Mouse (Mus musculus) thymus, postnatal 36 days (tissue): ENCODE results near the gene Ppfia4.

Source experiments
- DNase-seq, 2 experiments: peaks; one replicate each; pipeline ENCODE4 v3.0.0; 2022; ENCODE audit warnings: mixed read lengths in 2 of 2

The Ppfia4 gene

DNA sequence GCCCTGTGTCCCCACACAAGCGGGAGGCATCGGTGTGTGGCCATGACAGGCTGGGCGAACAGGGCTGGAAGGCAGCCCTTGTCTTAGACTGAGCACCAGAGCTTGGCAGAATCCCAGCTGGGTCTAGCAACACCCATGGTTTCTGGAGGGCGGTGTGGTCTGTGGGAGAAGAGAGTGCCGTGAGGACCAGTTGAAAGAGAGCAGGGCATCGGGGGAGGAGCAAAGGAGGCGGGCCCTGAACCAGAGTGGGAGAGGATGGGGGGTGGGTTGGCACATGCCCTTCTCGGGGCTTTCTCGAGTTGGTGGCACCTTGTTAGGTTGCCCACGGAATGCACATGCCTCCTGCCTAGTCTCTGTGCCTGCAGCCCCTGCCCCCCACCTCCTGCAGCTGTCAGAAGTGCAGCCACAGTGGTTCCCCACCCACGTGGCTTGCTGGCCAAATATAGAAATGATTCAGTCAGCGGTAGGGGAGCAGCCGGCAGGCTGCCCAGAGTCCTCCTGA lies at the start of gene Ppfia4:
Ppfia4 (minus strand) TSS at position 159 of the 502 bp plus-strand sequence.
- peak; percentile 32 to 58 for DNase-seq

GRCm38 (mm10) chr1:134381795-134382625 lies 49.3 kb upstream of the Ppfia4 start:
- no peak for DNase-seq

GRCm38 (mm10) chr1:134381051-134381450 lies 48.3 kb upstream of the Ppfia4 start:
- DNase-seq, result no peak

GRCm38 (mm10) chr1:134374124-134374523 lies 41.4 kb upstream of the Ppfia4 start:
- DNase-seq, result no peak

GRCm38 (mm10) chr1:134368777-134369337 lies 36.1 kb upstream of the Ppfia4 start:
- DNase-seq, result peak; percentile 31 to 50

DNA sequence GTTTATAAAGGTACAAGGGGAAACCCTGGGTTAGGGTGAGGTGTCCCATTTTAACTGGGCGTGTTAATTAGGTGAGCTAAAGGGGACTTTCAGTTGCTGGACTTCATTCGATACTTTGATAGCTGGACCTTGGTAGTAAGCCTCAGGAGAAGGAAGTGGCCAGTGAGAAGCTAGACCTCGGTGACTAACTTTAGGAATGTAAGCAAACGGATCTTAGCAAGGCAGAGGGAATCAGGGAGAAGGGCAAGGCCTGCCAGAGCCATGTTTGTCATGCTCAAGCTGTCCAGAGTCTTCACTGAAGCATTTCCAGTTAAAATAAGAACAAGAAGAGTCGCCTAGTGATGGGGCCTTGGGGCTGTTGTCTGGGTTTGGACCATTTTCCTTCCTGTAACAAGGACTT lies 32.8 kb upstream of the Ppfia4 start:
- no peak for DNase-seq

- no peak for DNase-seq
Measured at GRCm38 (mm10) chr1:134363194-134363593, 30.5 kb upstream of the Ppfia4 start.

DNA sequence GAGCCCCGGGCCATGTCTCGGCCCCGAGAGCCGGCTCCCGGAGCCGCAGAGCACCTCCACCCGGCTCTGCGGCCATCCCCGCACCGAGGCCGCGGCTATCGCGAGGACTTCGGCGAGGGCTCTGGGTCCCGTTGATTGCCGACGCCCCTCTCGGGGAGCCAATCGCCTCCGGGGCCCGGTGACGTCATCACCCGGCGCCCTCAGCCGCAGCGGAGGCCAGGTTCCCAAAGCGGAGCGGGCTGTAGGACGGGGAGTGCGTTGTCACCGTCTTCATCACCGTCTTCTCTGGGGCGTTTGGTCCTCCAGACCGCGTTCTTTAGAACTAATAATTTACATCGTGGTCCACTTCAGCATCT lies 29.1 kb upstream of the Ppfia4 start, which contains the start of gene Tmem183a:
Tmem183a (minus strand) TSS at position 123 of the 356 bp plus-strand sequence.
- peak; percentile 94 to 96 for DNase-seq

DNA sequence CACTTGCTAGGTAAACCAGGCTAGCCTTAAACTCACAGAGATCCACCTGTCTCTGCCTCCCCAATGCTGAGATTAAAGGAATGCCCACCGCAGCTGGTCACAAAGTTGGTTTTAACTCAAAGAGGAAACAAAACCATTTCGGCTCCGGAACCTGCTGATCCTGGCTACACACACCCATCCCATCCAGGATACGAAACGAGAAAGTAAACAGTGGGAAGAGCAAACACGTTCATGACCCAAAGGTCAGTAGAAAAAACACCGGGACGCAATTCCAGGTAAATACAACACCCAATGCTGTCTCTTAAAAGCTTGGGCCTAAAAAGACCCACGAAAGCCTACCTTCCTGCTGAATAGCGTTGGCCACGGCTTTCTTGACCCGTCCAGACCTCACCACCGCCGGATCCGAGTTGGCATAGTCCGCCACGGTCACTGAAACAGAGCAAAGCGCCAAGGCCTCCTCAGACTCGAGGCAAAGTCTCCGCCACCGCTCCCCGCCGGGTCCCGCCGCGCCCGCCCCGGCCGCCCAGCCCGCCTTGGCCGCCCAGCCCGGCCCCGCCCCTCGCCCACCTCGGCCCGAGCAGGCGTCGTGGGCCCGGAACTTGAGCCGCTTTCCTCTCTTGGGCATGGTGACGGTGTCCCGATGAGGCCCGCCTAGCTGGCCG lies 28.6 kb upstream of the Ppfia4 start:
- DNase-seq, result no peak

DNA sequence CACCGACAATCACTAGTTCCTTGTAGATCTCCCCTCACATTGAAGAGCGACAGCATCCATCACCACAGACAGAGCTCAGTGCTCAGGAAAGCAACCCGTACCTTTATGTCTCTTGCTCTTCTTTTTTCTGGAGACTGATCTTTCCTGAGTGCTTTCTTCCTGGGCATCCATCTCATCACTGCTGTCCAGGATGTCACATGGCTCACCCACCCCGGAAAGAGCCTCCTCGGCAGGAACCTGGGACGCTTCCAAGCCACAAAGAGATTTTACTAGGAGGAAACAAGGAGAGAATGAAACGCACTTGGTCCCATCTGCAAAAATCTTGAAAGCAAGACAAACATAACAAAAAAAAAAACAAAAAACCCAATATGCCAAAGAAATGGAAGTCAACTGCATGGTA lies 27.9 kb upstream of the Ppfia4 start:
- DNase-seq, result no peak

GRCm38 (mm10) chr1:134357461-134357860 lies 24.7 kb upstream of the Ppfia4 start:
- DNase-seq, result no peak

GRCm38 (mm10) chr1:134353326-134353725 lies 20.6 kb upstream of the Ppfia4 start:
- no peak for DNase-seq

DNA sequence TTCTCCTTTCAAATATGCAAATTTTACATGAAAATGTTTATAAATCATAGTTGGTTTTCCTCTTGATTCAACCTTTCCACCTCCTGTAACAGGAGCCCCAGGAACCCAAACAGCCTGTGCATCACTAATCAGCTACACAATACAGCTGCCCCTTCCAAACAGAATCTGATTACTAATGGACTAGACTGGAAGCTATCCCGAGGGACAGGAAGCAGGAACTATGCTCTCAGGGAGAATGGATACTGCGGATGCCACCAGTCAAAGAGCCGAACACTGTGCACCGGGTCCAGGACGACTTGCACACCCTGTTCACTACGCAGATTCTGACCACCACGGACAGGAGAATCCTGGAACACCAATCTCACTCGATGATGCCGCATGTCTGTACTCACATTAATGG lies 15.1 kb upstream of the Ppfia4 start:
- no peak for DNase-seq

DNA sequence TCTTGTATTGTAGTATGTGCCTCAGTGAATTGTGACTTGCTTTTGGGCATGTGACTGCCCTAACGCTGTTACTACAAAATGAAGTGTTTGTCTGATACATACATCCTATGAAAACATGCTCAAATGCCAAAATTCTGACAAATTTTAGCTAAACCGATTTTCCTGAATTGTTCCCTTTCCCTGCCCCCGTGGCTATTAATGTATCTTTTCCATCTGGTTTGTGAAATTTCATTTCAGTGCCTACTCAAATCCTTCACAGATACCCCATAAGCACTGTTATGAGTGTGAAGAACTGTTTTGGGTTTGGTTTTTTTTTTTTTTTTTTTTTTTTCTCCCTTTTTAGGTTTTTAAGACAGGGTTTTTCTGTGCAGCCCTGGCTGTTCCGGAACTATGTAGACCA lies 12.3 kb upstream of the Ppfia4 start:
- no peak for DNase-seq

DNA sequence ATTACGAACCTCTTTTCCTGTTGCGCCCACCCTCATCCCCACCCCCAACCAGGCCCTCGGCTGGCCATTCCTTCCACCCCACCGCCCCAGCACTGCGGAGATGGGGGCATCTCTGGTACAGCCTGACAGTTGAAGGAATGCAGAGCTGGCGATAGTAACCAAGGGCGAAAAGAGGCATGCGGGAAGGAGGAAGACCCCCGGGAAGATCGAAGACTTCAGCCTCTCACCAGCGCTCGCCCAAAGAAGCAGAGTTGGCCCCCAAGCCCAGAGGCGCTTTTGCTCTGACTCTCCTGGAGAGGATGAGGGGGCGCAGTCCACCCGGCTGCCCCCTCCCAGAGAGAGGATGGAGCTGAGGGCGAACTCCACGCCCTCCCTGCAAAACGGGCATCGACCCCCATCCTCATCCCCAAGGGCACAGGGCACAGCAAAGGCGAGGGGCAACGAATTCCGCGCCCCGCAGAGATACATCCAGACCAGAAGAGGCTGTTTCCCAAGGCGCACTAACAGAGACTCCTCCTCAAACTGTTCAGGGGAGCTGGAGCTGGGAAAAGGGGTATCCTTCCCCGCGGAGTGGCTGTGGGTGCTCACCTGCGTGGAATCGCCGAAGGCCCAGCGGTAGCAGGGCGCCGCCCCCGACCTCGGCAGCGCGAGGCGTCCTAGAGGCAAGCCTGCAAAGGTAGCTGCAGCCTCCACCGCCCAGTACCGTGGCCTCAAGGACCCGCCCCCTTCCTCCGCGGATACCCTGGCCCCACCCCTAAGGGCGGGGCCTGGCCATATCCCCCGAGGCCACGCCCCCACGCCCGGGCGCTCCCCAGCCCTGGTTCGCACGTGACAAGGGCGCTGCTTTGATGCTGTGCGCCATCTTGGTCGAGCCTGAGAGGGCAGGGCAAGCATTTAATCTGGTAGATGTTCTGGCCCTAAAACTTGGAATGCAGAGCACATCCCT lies 11.6 kb upstream of the Ppfia4 start:
- peak; percentile 62 to 74 for DNase-seq

- no peak for DNase-seq
Measured at GRCm38 (mm10) chr1:134343567-134343966, 10.8 kb upstream of the Ppfia4 start.

DNA sequence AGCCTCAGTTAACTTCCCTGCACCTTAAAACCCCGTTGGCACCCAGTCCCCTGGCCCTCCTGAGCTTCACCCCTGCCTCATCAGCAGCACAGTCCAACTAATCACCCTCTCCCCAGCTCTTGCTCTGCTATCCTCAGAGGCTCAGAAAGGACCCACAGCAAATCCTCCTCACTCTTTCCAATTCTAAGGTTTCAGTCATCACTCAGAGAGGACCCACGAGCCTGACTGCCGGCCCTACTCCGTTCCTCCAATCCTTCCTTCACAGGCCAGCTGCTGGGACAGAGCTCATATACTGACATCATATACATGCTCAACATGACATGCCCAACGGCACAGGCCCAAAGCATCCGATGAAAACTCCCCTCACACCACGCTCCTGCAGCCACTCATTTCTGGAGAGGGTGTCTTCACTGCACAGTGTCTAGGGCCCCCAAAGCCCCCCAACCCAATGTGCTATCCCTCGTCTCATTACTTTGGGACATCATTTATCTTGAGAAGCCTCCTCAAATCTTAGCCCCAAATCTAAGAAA lies 10.1 kb upstream of the Ppfia4 start:
- DNase-seq, result no peak

GRCm38 (mm10) chr1:134342278-134342664 lies 9.5 kb upstream of the Ppfia4 start:
- DNase-seq, result no peak

DNA sequence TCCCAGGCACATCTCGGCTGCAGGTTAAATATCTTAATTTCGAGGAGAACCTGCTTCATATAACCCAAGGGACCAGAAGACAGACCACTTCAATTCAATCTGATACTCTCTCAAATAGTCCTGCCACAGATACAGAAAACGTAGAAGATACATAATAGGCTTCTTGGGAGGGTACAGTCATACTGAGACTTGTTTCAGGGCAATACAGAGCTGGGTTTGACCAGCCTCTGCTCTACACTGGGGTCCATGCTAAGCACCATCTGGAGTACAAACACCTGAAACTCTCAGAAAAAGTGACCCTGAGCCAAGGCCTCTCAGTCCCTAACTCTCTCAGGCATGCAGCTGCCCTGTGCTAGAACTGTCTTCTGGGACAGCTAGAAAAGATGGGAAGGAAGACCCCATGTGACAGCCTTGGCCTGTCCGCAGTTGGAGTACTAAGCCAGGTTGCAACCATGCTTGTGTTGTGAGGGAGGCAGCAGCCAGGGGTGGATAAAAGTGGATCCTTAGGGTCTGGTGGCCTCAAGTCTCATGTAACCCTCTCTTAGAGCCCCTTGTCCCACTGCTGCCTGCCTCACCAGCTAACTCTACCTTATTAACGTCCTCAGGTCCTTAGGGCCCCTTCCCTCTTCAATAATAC lies 9.0 kb upstream of the Ppfia4 start:
- DNase-seq, result no peak

GRCm38 (mm10) chr1:134339757-134340619 lies 7.3 kb upstream of the Ppfia4 start:
- DNase-seq, result no peak

- DNase-seq, result no peak
Measured at GRCm38 (mm10) chr1:134339162-134339561, 6.4 kb upstream of the Ppfia4 start.
